In genomic region chr4:115709792-115710418, GRCm38 (mm10) we compare ENCODE assay signal across 8 mouse cellular contexts. TPM values are rescaled to one million over a fixed set of nuclear protein-coding genes. Genes with fewer than 3 reads are reported as not detected.
DNase-seq lines count a peak whose midpoint lies in the region; ATAC-seq and TF ChIP-seq lines count a peak whose summit lies in the region.

No protein-coding gene starts in this region.

- ATAC-seq in kidney, embryonic 14.5 days (ENCODE audit: low FRiP score, low TSS enrichment), result peak; percentile 82
- ATAC-seq in limb, embryonic 14.5 days (ENCODE audit: low FRiP score, low read depth), result peak; percentile 68; the same call in 1 of the 2 replicates
- peak; percentile 88 for ATAC-seq in midbrain, postnatal 0 days (ENCODE audit: low FRiP score)

- peak; percentile 69 for TF ChIP-seq CTCF in bone marrow, adult 2 months (IDR thresholded peaks at IDR 0.05; ENCODE audit: control insufficient read depth, insufficient read depth, low read length)
- TF ChIP-seq CTCF in embryonic fibroblast, embryonic 13.5 days (IDR thresholded peaks at IDR 0.05; ENCODE audit: borderline replicate concordance, insufficient read depth, low read length), result 0 out of 2 replicates have a peak, but pooled peaks have one; percentile 44
- peak; percentile 88 for TF ChIP-seq CTCF in midbrain, postnatal 0 days (IDR thresholded peaks at IDR 0.05)

- H3K9me3 ChIP-seq in heart, embryonic 10.5 days, result no peaks in the 10 kb centered on the region
- H3K9me3 ChIP-seq in kidney, embryonic 14.5 days (ENCODE audit: control insufficient read depth, low read length), result no peaks in the 10 kb centered on the region
- H3K9me3 ChIP-seq in limb, embryonic 14.5 days (ENCODE audit: control insufficient read depth, low read length), result no peaks in the 10 kb centered on the region
- no peaks in the 10 kb centered on the region for H3K9me3 ChIP-seq in midbrain, postnatal 0 days (ENCODE audit: low read length)

- H3K4me1 ChIP-seq in bone marrow, adult 2 months (ENCODE audit: control insufficient read depth, insufficient read depth, low read length), result no peaks in the 10 kb centered on the region
- 0 out of 2 replicates have a peak, but pooled peaks cover 5% of the 10 kb centered on the region for H3K4me1 ChIP-seq in embryonic fibroblast, embryonic 13.5 days (ENCODE audit: control insufficient read depth, insufficient read depth, low read length)
- H3K4me1 ChIP-seq in heart, embryonic 10.5 days, result peaks cover 3% of the 10 kb centered on the region; the same call in 1 of the 2 replicates
- no peaks in the 10 kb centered on the region for H3K4me1 ChIP-seq in kidney, embryonic 14.5 days (ENCODE audit: control insufficient read depth, insufficient read depth, low read length)
- H3K4me1 ChIP-seq in limb, embryonic 14.5 days (ENCODE audit: control insufficient read depth, insufficient read depth, low read length), result no peaks in the 10 kb centered on the region
- H3K4me1 ChIP-seq in midbrain, postnatal 0 days (ENCODE audit: insufficient read depth, low read length), result no peaks in the 10 kb centered on the region

- peak; percentile 61 for DNase-seq in A20 (ENCODE audit: low read depth, low spot score)
- peak; percentile 80 for DNase-seq in heart, embryonic 10.5 days (ENCODE audit: low spot score)
- peak; percentile 53 for DNase-seq in limb, embryonic 14.5 days (ENCODE audit: low spot score)
- peak; percentile 80 for DNase-seq in midbrain, postnatal 0 days (ENCODE audit: low spot score)
- DNase-seq in spleen, postnatal 4 days (ENCODE audit: low spot score in 2 of 2), result peak; percentile 62 to 77

- 15% methylated on average over 13 of the region's 13 CpGs for WGBS in bone marrow, adult 2 months
- WGBS in heart, embryonic 10.5 days, result 14% methylated on average over 13 of the region's 13 CpGs
- WGBS in kidney, embryonic 14.5 days, result 8% methylated on average over 12 of the region's 13 CpGs
- WGBS in limb, embryonic 14.5 days, result 16% methylated on average over 12 of the region's 13 CpGs
- 15% methylated on average over 9 of the region's 13 CpGs for WGBS in midbrain, postnatal 0 days

- no peak overlapping the region for H3K9ac ChIP-seq in kidney, embryonic 14.5 days (ENCODE audit: low read depth, low read length)
- H3K9ac ChIP-seq in limb, embryonic 14.5 days (ENCODE audit: low read depth, low read length, severe bottlenecking), result no peak overlapping the region
- H3K9ac ChIP-seq in midbrain, postnatal 0 days (replicated peaks; ENCODE audit: low read length, poor library complexity, severe bottlenecking), result no peak overlapping the region

- no peaks in the 10 kb centered on the region for H3K27me3 ChIP-seq in heart, embryonic 10.5 days (ENCODE audit: insufficient read depth, poor library complexity, severe bottlenecking)
- H3K27me3 ChIP-seq in kidney, embryonic 14.5 days (ENCODE audit: control insufficient read depth, insufficient read depth, low read length), result no peaks in the 10 kb centered on the region
- H3K27me3 ChIP-seq in limb, embryonic 14.5 days (ENCODE audit: control insufficient read depth, insufficient read depth, low read length), result no peaks in the 10 kb centered on the region
- no peaks in the 10 kb centered on the region for H3K27me3 ChIP-seq in midbrain, postnatal 0 days (ENCODE audit: insufficient read depth, low read length)

- no peak overlapping the region for H3K27ac ChIP-seq in bone marrow, adult 2 months (ENCODE audit: control insufficient read depth, insufficient read depth, low read depth, low read length, poor library complexity)
- peak overlapping the region; percentile 43; the same call in 1 of the 2 replicates for H3K27ac ChIP-seq in embryonic fibroblast, embryonic 13.5 days (ENCODE audit: insufficient read depth, low read length)
- H3K27ac ChIP-seq in heart, embryonic 10.5 days, result no peak overlapping the region
- no peak overlapping the region for H3K27ac ChIP-seq in kidney, embryonic 14.5 days (ENCODE audit: low read depth, low read length)
- no peak overlapping the region for H3K27ac ChIP-seq in limb, embryonic 14.5 days (replicated peaks; ENCODE audit: low read depth, low read length)
- no peak overlapping the region for H3K27ac ChIP-seq in midbrain, postnatal 0 days (ENCODE audit: low read depth, low read length)

- TF ChIP-seq POLR2A in bone marrow, adult 2 months (IDR thresholded peaks at IDR 0.05; ENCODE audit: borderline replicate concordance, control insufficient read depth, low read depth, low read length), result no peak
- TF ChIP-seq POLR2A in embryonic fibroblast, embryonic 13.5 days (IDR thresholded peaks at IDR 0.05; ENCODE audit: low read depth, low read length), result no peak
- no peak for TF ChIP-seq POLR2A in limb, embryonic 14.5 days (IDR thresholded peaks at IDR 0.05; ENCODE audit: borderline replicate concordance, extremely low read depth, insufficient read depth, insufficient read length)

- no peaks in the 10 kb centered on the region for H3K36me3 ChIP-seq in heart, embryonic 10.5 days
- H3K36me3 ChIP-seq in kidney, embryonic 14.5 days (ENCODE audit: control insufficient read depth, insufficient read depth, low read length), result no peaks in the 10 kb centered on the region
- H3K36me3 ChIP-seq in limb, embryonic 14.5 days (ENCODE audit: control insufficient read depth, insufficient read depth, low read length), result no peaks in the 10 kb centered on the region
- no peaks in the 10 kb centered on the region for H3K36me3 ChIP-seq in midbrain, postnatal 0 days (ENCODE audit: insufficient read depth, low read length)

- H3K4me3 ChIP-seq in bone marrow, adult 2 months (replicated peaks; ENCODE audit: control insufficient read depth, low read depth, low read length), result no peak overlapping the region
- H3K4me3 ChIP-seq in embryonic fibroblast, embryonic 13.5 days (ENCODE audit: insufficient read depth, low read length), result no peak overlapping the region
- peak overlapping the region; percentile 27; the same call in 1 of the 2 replicates for H3K4me3 ChIP-seq in heart, embryonic 10.5 days
- H3K4me3 ChIP-seq in kidney, embryonic 14.5 days (ENCODE audit: low read length), result no peak overlapping the region
- H3K4me3 ChIP-seq in limb, embryonic 14.5 days (replicated peaks; ENCODE audit: low read length), result no peak overlapping the region
- H3K4me3 ChIP-seq in midbrain, postnatal 0 days (ENCODE audit: low read depth, low read length), result peak overlapping the region; percentile 12; the same call in 1 of the 2 replicates

- H3K4me2 ChIP-seq in kidney, embryonic 14.5 days (replicated peaks; ENCODE audit: low read depth, low read length), result peak overlapping the region; percentile 30; the same call in 1 of the 2 replicates
- H3K4me2 ChIP-seq in limb, embryonic 14.5 days (replicated peaks; ENCODE audit: low read depth, low read length, severe bottlenecking), result peak overlapping the region; percentile 7; the same call in 1 of the 2 replicates
- H3K4me2 ChIP-seq in midbrain, postnatal 0 days (ENCODE audit: low read depth, low read length, poor library complexity, severe bottlenecking), result peak overlapping the region; percentile 37

RNA-seq across cellular contexts. Expression of gene Efcab14, which starts 27.6 kb away (rescaled TPM):
- 6.1 and 7.0 TPM in 2 replicates for polyA plus RNA-seq in bone marrow, adult 2 months (2011; ENCODE audit: insufficient read depth, insufficient read length, low replicate concordance, missing spikeins)
- 36.7 and 39.3 TPM in 2 replicates for polyA plus RNA-seq in embryonic fibroblast, embryonic 13.5 days (2011; ENCODE audit: insufficient read length, low read depth, missing spikeins)
- polyA plus RNA-seq in heart, embryonic 10.5 days (2016; fragmentation: Nextera tagmentation; extraction: Ambion mirVana), result 33.2 and 34.4 TPM in 2 replicates
- polyA plus RNA-seq in kidney, embryonic 14.5 days (2014; fragmentation: Nextera tagmentation; extraction: Ambion mirVana), result 35.4 and 54.1 TPM in 2 replicates
- 24.8 and 26.3 TPM in 2 replicates for polyA plus RNA-seq in limb, embryonic 14.5 days (2012; rRNA removed)
- 35.2 and 40.2 TPM in 2 replicates for polyA plus RNA-seq in limb, embryonic 14.5 days (2014; fragmentation: Nextera tagmentation; extraction: Ambion mirVana)
- total RNA-seq in midbrain, postnatal 0 days (2014; rRNA removed), result 16.7 and 17.2 TPM in 2 replicates
- 13.2 and 16.2 TPM in 2 replicates for polyA plus RNA-seq in midbrain, postnatal 0 days (2015; fragmentation: Nextera tagmentation; extraction: Ambion mirVana)

Comparison
In these comparisons a context has a peak if more than half of its experiments do, and no peak if none do; other contexts are left out.
1. H3K4me3 ChIP-seq: peak in heart, embryonic 10.5 days (single experiment) and midbrain, postnatal 0 days (single experiment); none in bone marrow, adult 2 months (single experiment), embryonic fibroblast, embryonic 13.5 days (single experiment), kidney, embryonic 14.5 days (single experiment) and limb, embryonic 14.5 days (single experiment).
2. Peak in every context shown above with its lines, with median percentiles within 50 percentile points of each other: DNase-seq, CTCF ChIP-seq, ATAC-seq and H3K4me2 ChIP-seq.